Mouse (Mus musculus): ENCODE measurements around the gene Ubc. TPM values are rescaled to one million over a fixed set of nuclear protein-coding genes. Genes with fewer than 3 reads are reported as not detected.
"Not testable (repeated sequence)": the region's sequence is repeated elsewhere in the genome, so short reads cannot be mapped to it uniquely, and the experiment has no call there.

The Ubc gene
- polyA plus RNA-seq, 1 experiment from 2014 or later = 861 TPM

GRCm38 (mm10) chr5:125392618-125392976, 2.6 kb upstream of the Ubc start:
- no peak for ATAC-seq (ENCODE audit: insufficient number of reproducible peaks, insufficient read depth, low FRiP score, low read depth)
- 43% methylated on average over 1 of the region's 1 CpGs for WGBS
- H3K27ac ChIP-seq (replicated peaks in 1 of 2; ENCODE audit: control insufficient read depth in 1 of 2, insufficient read depth in 1 of 2, low read depth in 2 of 2, low read length in 2 of 2) = peak overlapping the region; percentile 95 to 96
- no peak overlapping the region; a peak in 1 of 4 replicates for H3K4me3 ChIP-seq (ENCODE audit: control insufficient read depth in 1 of 2, insufficient read depth in 1 of 2, low read depth in 1 of 2, low read length in 2 of 2)
- H3K4me1 ChIP-seq (ENCODE audit: control insufficient read depth in 2 of 2, insufficient read depth in 2 of 2, low read length in 2 of 2) = peaks cover 28 to 44% of the 10 kb centered on the region in 2 experiments
- H3K27me3 ChIP-seq (ENCODE audit: control insufficient read depth, insufficient read depth, low read length) = no peaks in the 10 kb centered on the region
- no peaks in the 10 kb centered on the region for H3K9me3 ChIP-seq (ENCODE audit: control insufficient read depth, low read length)
- H3K36me3 ChIP-seq (ENCODE audit: control insufficient read depth, insufficient read depth, low read length) = peaks cover 9% of the 10 kb centered on the region
- peak overlapping the region; percentile 62 for H3K4me2 ChIP-seq (ENCODE audit: low read length)
- peak overlapping the region; percentile 66 for H3K9ac ChIP-seq (ENCODE audit: low read length)

- not testable (repeated sequence) for H3K4me3 ChIP-seq (ENCODE audit: control insufficient read depth in 1 of 2, insufficient read depth in 1 of 2, low read depth in 1 of 2, low read length in 2 of 2); ATAC-seq (ENCODE audit: insufficient number of reproducible peaks, insufficient read depth, low FRiP score, low read depth); H3K36me3 ChIP-seq (ENCODE audit: control insufficient read depth, insufficient read depth, low read length); H3K27me3 ChIP-seq (ENCODE audit: control insufficient read depth, insufficient read depth, low read length); H3K9me3 ChIP-seq (ENCODE audit: control insufficient read depth, low read length)
- 96% methylated on average over 4 of the region's 4 CpGs for WGBS
- Histone ChIP-seq H3K9ac (ENCODE audit: low read length) (peak overlapping the region; percentile 66), H3K4me2 (ENCODE audit: low read length) (peak overlapping the region; percentile 62), H3K4me1 (ENCODE audit: control insufficient read depth in 2 of 2, insufficient read depth in 2 of 2, low read length in 2 of 2) (peaks cover 28 to 44% of the 10 kb centered on the region in 2 experiments), H3K27ac (replicated peaks in 1 of 2; ENCODE audit: control insufficient read depth in 1 of 2, insufficient read depth in 1 of 2, low read depth in 2 of 2, low read length in 2 of 2) (peak overlapping the region; percentile 95 to 96)
Observed at GRCm38 (mm10) chr5:125392176-125392575, 2.2 kb upstream of the Ubc start.

- Histone ChIP-seq H3K36me3 (ENCODE audit: control insufficient read depth, insufficient read depth, low read length) (peaks cover 9% of the 10 kb centered on the region), H3K9ac (ENCODE audit: low read length) (peak overlapping the region; percentile 66), H3K9me3 (ENCODE audit: control insufficient read depth, low read length) (no peaks in the 10 kb centered on the region), H3K4me2 (ENCODE audit: low read length) (peak overlapping the region; percentile 62), H3K4me1 (ENCODE audit: control insufficient read depth in 2 of 2, insufficient read depth in 2 of 2, low read length in 2 of 2) (peaks cover 28 to 44% of the 10 kb centered on the region in 2 experiments), H3K27me3 (ENCODE audit: control insufficient read depth, insufficient read depth, low read length) (no peaks in the 10 kb centered on the region), H3K27ac (replicated peaks in 1 of 2; ENCODE audit: control insufficient read depth in 1 of 2, insufficient read depth in 1 of 2, low read depth in 2 of 2, low read length in 2 of 2) (peak overlapping the region; percentile 95 to 96), H3K4me3 (ENCODE audit: control insufficient read depth in 1 of 2, insufficient read depth in 1 of 2, low read depth in 1 of 2, low read length in 2 of 2) (no peak overlapping the region)
- no peak for ATAC-seq (ENCODE audit: insufficient number of reproducible peaks, insufficient read depth, low FRiP score, low read depth)
- WGBS = 32% methylated on average over 5 of the region's 5 CpGs
Observed at GRCm38 (mm10) chr5:125391609-125392008, 1.6 kb upstream of the Ubc start.

GRCm38 (mm10) chr5:125390906-125391477, 990 bp upstream of the Ubc start:
- H3K36me3 ChIP-seq (ENCODE audit: control insufficient read depth, insufficient read depth, low read length) = peaks cover 10% of the 10 kb centered on the region
- H3K4me3 ChIP-seq (ENCODE audit: control insufficient read depth in 1 of 2, insufficient read depth in 1 of 2, low read depth in 1 of 2, low read length in 2 of 2) = no peak overlapping the region
- H3K27ac ChIP-seq (replicated peaks in 1 of 2; ENCODE audit: control insufficient read depth in 1 of 2, insufficient read depth in 1 of 2, low read depth in 2 of 2, low read length in 2 of 2) = peak overlapping the region; percentile 96 to 99
- ATAC-seq (ENCODE audit: insufficient number of reproducible peaks, insufficient read depth, low FRiP score, low read depth) = no peak
- H3K9me3 ChIP-seq (ENCODE audit: control insufficient read depth, low read length) = no peaks in the 10 kb centered on the region
- H3K27me3 ChIP-seq (ENCODE audit: control insufficient read depth, insufficient read depth, low read length) = no peaks in the 10 kb centered on the region
- 95% methylated on average over 3 of the region's 3 CpGs for WGBS
- H3K4me2 ChIP-seq (ENCODE audit: low read length) = peak overlapping the region; percentile 62
- peak overlapping the region; percentile 36; the same call in 1 of the 2 replicates for H3K9ac ChIP-seq (ENCODE audit: low read length)
- peaks cover 28 to 44% of the 10 kb centered on the region in 2 experiments for H3K4me1 ChIP-seq (ENCODE audit: control insufficient read depth in 2 of 2, insufficient read depth in 2 of 2, low read length in 2 of 2)

- H3K4me3 ChIP-seq (ENCODE audit: control insufficient read depth in 1 of 2, insufficient read depth in 1 of 2, low read depth in 1 of 2, low read length in 2 of 2) = peak within 1 kb of the TSS; percentile 87 to 99
- peak; percentile 32 for ATAC-seq (ENCODE audit: insufficient number of reproducible peaks, insufficient read depth, low FRiP score, low read depth)
- H3K9ac ChIP-seq (ENCODE audit: low read length) = peak within 1 kb of the TSS; percentile 100
- no peaks in the 10 kb centered on the region for H3K9me3 ChIP-seq (ENCODE audit: control insufficient read depth, low read length)
- H3K27me3 ChIP-seq (ENCODE audit: control insufficient read depth, insufficient read depth, low read length) = no peaks in the 10 kb centered on the region
- H3K27ac ChIP-seq (replicated peaks in 1 of 2; ENCODE audit: control insufficient read depth in 1 of 2, insufficient read depth in 1 of 2, low read depth in 2 of 2, low read length in 2 of 2) = peak within 1 kb of the TSS; percentile 96 to 99
- WGBS = under 1% methylated on average over 41 of the region's 41 CpGs
- H3K4me2 ChIP-seq (ENCODE audit: low read length) = peak within 1 kb of the TSS; percentile 96
- H3K4me1 ChIP-seq (ENCODE audit: control insufficient read depth in 2 of 2, insufficient read depth in 2 of 2, low read length in 2 of 2) = peaks cover 22 to 44% of the 10 kb centered on the region in 2 experiments
- peaks cover 28% of the 10 kb centered on the region for H3K36me3 ChIP-seq (ENCODE audit: control insufficient read depth, insufficient read depth, low read length)
Observed at GRCm38 (mm10) chr5:125389131-125389578, 847 bp downstream of the Ubc start, which contains the start of gene Gm10382. TSS of gene Gm10382 (plus strand) at chr5:125389322.

GRCm38 (mm10) chr5:125388358-125389092, 1.5 kb downstream of the Ubc start:
- Histone ChIP-seq H3K9me3 (ENCODE audit: control insufficient read depth, low read length) (no peaks in the 10 kb centered on the region), H3K36me3 (ENCODE audit: control insufficient read depth, insufficient read depth, low read length) (peaks cover 34% of the 10 kb centered on the region), H3K4me2 (ENCODE audit: low read length) (peak overlapping the region; percentile 96), H3K27ac (replicated peaks in 1 of 2; ENCODE audit: control insufficient read depth in 1 of 2, insufficient read depth in 1 of 2, low read depth in 2 of 2, low read length in 2 of 2) (peak overlapping the region; percentile 96 to 99), H3K27me3 (ENCODE audit: control insufficient read depth, insufficient read depth, low read length) (no peaks in the 10 kb centered on the region), H3K4me3 (ENCODE audit: control insufficient read depth in 1 of 2, insufficient read depth in 1 of 2, low read depth in 1 of 2, low read length in 2 of 2) (peak overlapping the region; percentile 87 to 99), H3K9ac (ENCODE audit: low read length) (peak overlapping the region; percentile 100), H3K4me1 (ENCODE audit: control insufficient read depth in 2 of 2, insufficient read depth in 2 of 2, low read length in 2 of 2) (peaks cover 17 to 38% of the 10 kb centered on the region in 2 experiments)
- no peak for ATAC-seq (ENCODE audit: insufficient number of reproducible peaks, insufficient read depth, low FRiP score, low read depth)
- WGBS = 17% methylated on average over 13 of the region's 13 CpGs

- not testable (repeated sequence) for H3K9me3 ChIP-seq (ENCODE audit: control insufficient read depth, low read length); H3K27me3 ChIP-seq (ENCODE audit: control insufficient read depth, insufficient read depth, low read length); H3K9ac ChIP-seq (ENCODE audit: low read length); H3K27ac ChIP-seq (replicated peaks in 1 of 2; ENCODE audit: control insufficient read depth in 1 of 2, insufficient read depth in 1 of 2, low read depth in 2 of 2, low read length in 2 of 2); ATAC-seq (ENCODE audit: insufficient number of reproducible peaks, insufficient read depth, low FRiP score, low read depth); H3K4me2 ChIP-seq (ENCODE audit: low read length); H3K4me3 ChIP-seq (ENCODE audit: control insufficient read depth in 1 of 2, insufficient read depth in 1 of 2, low read depth in 1 of 2, low read length in 2 of 2)
- H3K4me1 ChIP-seq (ENCODE audit: control insufficient read depth in 2 of 2, insufficient read depth in 2 of 2, low read length in 2 of 2) = peaks cover 11 to 32% of the 10 kb centered on the region in 2 experiments
- peaks cover 41% of the 10 kb centered on the region for H3K36me3 ChIP-seq (ENCODE audit: control insufficient read depth, insufficient read depth, low read length)
- 83% methylated on average over 5 of the region's 6 CpGs for WGBS
Observed at GRCm38 (mm10) chr5:125387295-125387694, 2.7 kb downstream of the Ubc start.

Measured in heart, embryonic 14.5 days (tissue).